Mouse (Mus musculus) stomach, embryonic 15.5 days (tissue): ENCODE results near the gene Zfp169. TPM values are rescaled to one million over a fixed set of nuclear protein-coding genes. Genes with fewer than 3 reads are reported as not detected.
A peak's percentile ranks its signal among the peaks of the same experiment; 100 is the strongest.
"Not testable (repeated sequence)": the region's sequence is repeated elsewhere in the genome, so short reads cannot be mapped to it uniquely, and the experiment has no call there.

Experiments
- ATAC-seq: fragments of 200-750 bp; cut with Nextera tagmentation; 2 replicates; pipeline ENCODE4 v1.8.0; 2017; ENCODE audit warnings: low read depth, moderate number of reproducible peaks, moderate TSS enrichment; ENCODE audit not compliant: insufficient read depth, low FRiP score
- H3K27ac ChIP-seq: fragments of 300-500 bp; sonication (generic); 2 replicates; pipeline ENCODE4 v1.5.1; 2015; ENCODE audit warnings: mild to moderate bottlenecking, inconsistent platforms
- H3K27me3 ChIP-seq: fragments of 300-500 bp; sonication (generic); replicated peaks from 2 replicates; pipeline ENCODE4 v1.6.1; 2015; ENCODE audit warnings: inconsistent platforms
- H3K36me3 ChIP-seq: fragments of 300-500 bp; sonication (generic); 2 replicates; pipeline ENCODE4 v1.6.1; 2015; ENCODE audit warnings: inconsistent platforms
- H3K4me1 ChIP-seq: fragments of 300-500 bp; sonication (generic); 2 replicates; pipeline ENCODE4 v1.6.1; 2015; ENCODE audit warnings: inconsistent platforms
- H3K4me2 ChIP-seq: fragments of 300-500 bp; sonication (generic); 2 replicates; pipeline ENCODE4 v1.6.1; 2015; ENCODE audit warnings: mild to moderate bottlenecking, inconsistent platforms
- H3K4me3 ChIP-seq: fragments of 300-500 bp; sonication (generic); replicated peaks from 2 replicates; pipeline ENCODE4 v1.5.1; 2015; ENCODE audit warnings: inconsistent platforms
- H3K9ac ChIP-seq: fragments of 300-500 bp; sonication (generic); 2 replicates; pipeline ENCODE4 v1.6.1; 2015; ENCODE audit warnings: inconsistent platforms
- H3K9me3 ChIP-seq: fragments of 300-500 bp; sonication (generic); 2 replicates; pipeline ENCODE4 v1.6.1; 2016; ENCODE audit warnings: inconsistent platforms
- WGBS: fragments of 180-500 bp; shearing (Covaris S2); methylation state at CpG from one replicate; pipeline ENCODE4 v1.1.7; 2015; 5-methylcytosine and 5-hydroxymethylcytosine counted together
- polyA plus RNA-seq: library from polyadenylated mRNA; unstranded; fragments of >200 nt; fragmentation: Nextera tagmentation; extraction: Ambion mirVana; gene quantifications from 2 replicates; pipeline ENCODE4 v1.2.1, GENCODE M21; 2015

Zfp169 gene
- polyA plus RNA-seq, 1 experiment from 2014 or later: 3.2 TPM

GRCm38 (mm10) chr13:48545476-48546281 lies 32.4 kb upstream of the Zfp169 start:
- Histone ChIP-seq H3K4me3 (peak overlapping the region; percentile 87), H3K4me1 (peaks cover 15% of the 10 kb centered on the region), H3K9me3 (no peaks in the 10 kb centered on the region), H3K4me2 (peak overlapping the region; percentile 53), H3K27ac (peak overlapping the region; percentile 100), H3K9ac (peak overlapping the region; percentile 93), H3K36me3 (no peaks in the 10 kb centered on the region), H3K27me3 (no peaks in the 10 kb centered on the region)
- ATAC-seq: peak; percentile 85
- under 1% methylated on average over 61 of the region's 72 CpGs for WGBS

- Histone ChIP-seq H3K9me3 (no peaks in the 10 kb centered on the region), H3K9ac (no peak overlapping the region), H3K4me3 (peak overlapping the region; percentile 87), H3K4me2 (peak overlapping the region; percentile 53), H3K36me3 (no peaks in the 10 kb centered on the region), H3K27me3 (no peaks in the 10 kb centered on the region), H3K4me1 (peaks cover 17% of the 10 kb centered on the region), H3K27ac (no peak overlapping the region; the same call in 1 of the 2 replicates)
- WGBS: 35% methylated on average over 4 of the region's 4 CpGs
- ATAC-seq: no peak
These were observed 31.6 kb upstream of the Zfp169 start for GRCm38 (mm10) chr13:48544867-48545266.

- H3K9ac ChIP-seq: no peak overlapping the region
- no peak for ATAC-seq
- H3K4me3 ChIP-seq: peak overlapping the region; percentile 16; the same call in 1 of the 2 replicates
- no peak overlapping the region for H3K27ac ChIP-seq
- H3K36me3 ChIP-seq: no peaks in the 10 kb centered on the region
- peaks cover 17% of the 10 kb centered on the region for H3K4me1 ChIP-seq
- H3K27me3 ChIP-seq: no peaks in the 10 kb centered on the region
- H3K4me2 ChIP-seq: peak overlapping the region; percentile 53
- H3K9me3 ChIP-seq: no peaks in the 10 kb centered on the region
These were observed 31.1 kb upstream of the Zfp169 start for GRCm38 (mm10) chr13:48544391-48544790.

GRCm38 (mm10) chr13:48540488-48540887 lies 27.2 kb upstream of the Zfp169 start:
- peaks cover 14% of the 10 kb centered on the region for H3K4me1 ChIP-seq
- no peaks in the 10 kb centered on the region for H3K27me3 ChIP-seq
- no peaks in the 10 kb centered on the region for H3K9me3 ChIP-seq
- ATAC-seq: no peak
- peaks cover 9% of the 10 kb centered on the region for H3K36me3 ChIP-seq
- no peak overlapping the region for H3K9ac ChIP-seq
- no peak overlapping the region for H3K4me3 ChIP-seq
- peak overlapping the region; percentile 10; the same call in 1 of the 2 replicates for H3K4me2 ChIP-seq
- H3K27ac ChIP-seq: no peak overlapping the region
- 21% methylated on average over 1 of the region's 1 CpGs for WGBS

GRCm38 (mm10) chr13:48533441-48533840 lies 20.2 kb upstream of the Zfp169 start:
- H3K9me3 ChIP-seq: no peaks in the 10 kb centered on the region
- H3K4me1 ChIP-seq: no peaks in the 10 kb centered on the region
- peaks cover 9% of the 10 kb centered on the region for H3K36me3 ChIP-seq
- H3K4me3 ChIP-seq: no peak overlapping the region
- H3K27me3 ChIP-seq: no peaks in the 10 kb centered on the region
- no peak overlapping the region for H3K9ac ChIP-seq
- ATAC-seq: no peak
- no peak overlapping the region for H3K4me2 ChIP-seq
- WGBS: 86% methylated on average over 5 of the region's 5 CpGs
- H3K27ac ChIP-seq: no peak overlapping the region

- H3K9ac ChIP-seq: no peak overlapping the region
- H3K9me3 ChIP-seq: no peaks in the 10 kb centered on the region
- H3K4me1 ChIP-seq: no peaks in the 10 kb centered on the region
- 64% methylated on average over 2 of the region's 2 CpGs for WGBS
- H3K4me3 ChIP-seq: no peak overlapping the region
- no peak for ATAC-seq
- no peak overlapping the region for H3K27ac ChIP-seq
- H3K27me3 ChIP-seq: no peaks in the 10 kb centered on the region
- H3K36me3 ChIP-seq: peaks cover 3% of the 10 kb centered on the region; the same call in 1 of the 2 replicates
- H3K4me2 ChIP-seq: no peak overlapping the region
These were observed 18.2 kb upstream of the Zfp169 start for GRCm38 (mm10) chr13:48531448-48531847.

- 49% methylated on average over 2 of the region's 2 CpGs for WGBS
- peak; percentile 50; the same call in 1 of the 2 replicates for ATAC-seq
These were observed 17.4 kb upstream of the Zfp169 start for GRCm38 (mm10) chr13:48530685-48531084.

GRCm38 (mm10) chr13:48529028-48529427 lies 15.8 kb upstream of the Zfp169 start:
- Histone ChIP-seq H3K27ac (no peak overlapping the region), H3K36me3 (no peaks in the 10 kb centered on the region), H3K4me1 (no peaks in the 10 kb centered on the region), H3K27me3 (no peaks in the 10 kb centered on the region), H3K9ac (no peak overlapping the region), H3K4me3 (no peak overlapping the region), H3K4me2 (no peak overlapping the region), H3K9me3 (no peaks in the 10 kb centered on the region)
- 45% methylated on average over 2 of the region's 2 CpGs for WGBS
- ATAC-seq: no peak

More at GRCm38 (mm10) chr13:48530685-48531084, 17.4 kb upstream of the Zfp169 start:
- H3K27ac ChIP-seq: no peak overlapping the region
- H3K4me2 ChIP-seq: no peak overlapping the region
- no peaks in the 10 kb centered on the region for H3K4me1 ChIP-seq
- no peak overlapping the region for H3K4me3 ChIP-seq
- H3K9ac ChIP-seq: no peak overlapping the region
- no peaks in the 10 kb centered on the region; the same call in 1 of the 2 replicates for H3K36me3 ChIP-seq
- no peaks in the 10 kb centered on the region for H3K27me3 ChIP-seq
- H3K9me3 ChIP-seq: no peaks in the 10 kb centered on the region

GRCm38 (mm10) chr13:48528123-48528871 lies 15.0 kb upstream of the Zfp169 start:
- 53% methylated on average over 15 of the region's 15 CpGs for WGBS
- ATAC-seq: 0 out of 2 replicates have a peak, but pooled peaks have one; percentile 4
- no peaks in the 10 kb centered on the region for H3K27me3 ChIP-seq
- H3K9me3 ChIP-seq: no peaks in the 10 kb centered on the region
- H3K4me1 ChIP-seq: no peaks in the 10 kb centered on the region
- no peak overlapping the region for H3K9ac ChIP-seq
- no peak overlapping the region for H3K4me2 ChIP-seq
- H3K27ac ChIP-seq: no peak overlapping the region
- no peaks in the 10 kb centered on the region for H3K36me3 ChIP-seq
- H3K4me3 ChIP-seq: no peak overlapping the region

GRCm38 (mm10) chr13:48525745-48526144 lies 12.5 kb upstream of the Zfp169 start:
- Histone ChIP-seq H3K4me1 (no peaks in the 10 kb centered on the region), H3K4me2 (no peak overlapping the region), H3K4me3 (no peak overlapping the region), H3K9ac (no peak overlapping the region), H3K9me3 (no peaks in the 10 kb centered on the region), H3K27ac (no peak overlapping the region), H3K27me3 (no peaks in the 10 kb centered on the region), H3K36me3 (no peaks in the 10 kb centered on the region)
- 71% methylated on average over 5 of the region's 5 CpGs for WGBS
- ATAC-seq: no peak

- H3K4me3 ChIP-seq, ATAC-seq, H3K9ac ChIP-seq: not testable (repeated sequence)
These were observed 5.9 kb upstream of the Zfp169 start for GRCm38 (mm10) chr13:48519122-48519521.

GRCm38 (mm10) chr13:48515861-48516260 lies 2.6 kb upstream of the Zfp169 start:
- H3K4me3 ChIP-seq: no peak overlapping the region
- ATAC-seq: no peak
- 78% methylated on average over 4 of the region's 4 CpGs for WGBS
- H3K27me3 ChIP-seq: no peaks in the 10 kb centered on the region
- H3K9ac ChIP-seq: no peak overlapping the region
- no peak overlapping the region for H3K4me2 ChIP-seq
- no peaks in the 10 kb centered on the region for H3K4me1 ChIP-seq
- no peaks in the 10 kb centered on the region for H3K36me3 ChIP-seq
- H3K27ac ChIP-seq: no peak overlapping the region
- H3K9me3 ChIP-seq: no peaks in the 10 kb centered on the region

More at GRCm38 (mm10) chr13:48519122-48519521, 5.9 kb upstream of the Zfp169 start:
- H3K4me2 ChIP-seq, H3K27ac ChIP-seq, H3K9me3 ChIP-seq, H3K4me1 ChIP-seq, H3K36me3 ChIP-seq, H3K27me3 ChIP-seq: not testable (repeated sequence)
